Mouse (Mus musculus): ENCODE data around the gene Nav2. TPM values are rescaled to one million over a fixed set of nuclear protein-coding genes. Genes with fewer than 3 reads are reported as not detected.

Gene Nav2
- total and polyA plus RNA-seq, 3 experiments = under 0.01 TPM; not detected in 2

GRCm38 (mm10) chr7:49181010-49181409 is 272.5 kb downstream of the Nav2 start:
- no peak for DNase-seq (ENCODE audit: extremely low read depth)
- H3K4me1 ChIP-seq (ENCODE audit: control insufficient read depth in 1 of 2, insufficient read depth in 2 of 2) = no peaks in the 10 kb centered on the region
- no peak for TF ChIP-seq ZKSCAN1 (IDR thresholded peaks at IDR 0.05; ENCODE audit: borderline replicate concordance, low read depth, low read length)
- TF ChIP-seq USF2 (conservative IDR thresholded peaks at IDR 0.05; ENCODE audit: low read depth, low read length) = no peak
- no peak for TF ChIP-seq NELFE (IDR thresholded peaks at IDR 0.05; ENCODE audit: low read depth, low read length)
- no peak for TF ChIP-seq NRF1 (IDR thresholded peaks at IDR 0.05; ENCODE audit: low read depth, low read length)
- no peak for TF ChIP-seq USF1 (IDR thresholded peaks at IDR 0.05; ENCODE audit: low read depth, low read length)
- no peak for TF ChIP-seq CTCF (conservative IDR thresholded peaks at IDR 0.05 in 1 of 2, IDR thresholded peaks at IDR 0.05 in 1 of 2; ENCODE audit: low read depth in 2 of 2, low read length in 2 of 2)
- TF ChIP-seq E2F4 (IDR thresholded peaks at IDR 0.05; ENCODE audit: insufficient replicate concordance, low read depth, low read length) = no peak
- TF ChIP-seq TCF12 (IDR thresholded peaks at IDR 0.05; ENCODE audit: low read depth, low read length) = no peak
- no peak for TF ChIP-seq MAX (IDR thresholded peaks at IDR 0.05; ENCODE audit: low read length)
- no peak overlapping the region for H3K4me3 ChIP-seq (replicated peaks in 1 of 3; ENCODE audit: low read depth in 2 of 3, low read length in 2 of 3, poor library complexity in 1 of 3)
- no peaks in the 10 kb centered on the region for H3K36me3 ChIP-seq (replicated peaks in 1 of 2; ENCODE audit: control insufficient read depth in 1 of 2, insufficient read depth in 1 of 2, low read length in 1 of 2)
- no peak overlapping the region for H3K9ac ChIP-seq (ENCODE audit: insufficient read depth, low read depth)
- H3K4me2 ChIP-seq (ENCODE audit: insufficient read depth, low read depth, poor library complexity, severe bottlenecking) = no peak overlapping the region
- dilution Hi-C loops (cut with MboI; ENCODE audit: extremely low pct_ligation_motif_present, extremely low pct_unique_long_range_greater_than_20kb, low sequenced_read_pairs) = no loop called here
- in situ Hi-C loops (cut with MboI; ENCODE audit: low pct_ligation_motif_present, low pct_unique_long_range_greater_than_20kb, low sequenced_read_pairs) = no loop called here
- H3K27ac ChIP-seq (ENCODE audit: insufficient read depth, low read depth) = no peak overlapping the region
- no peaks in the 10 kb centered on the region for H3K79me2 ChIP-seq (replicated peaks; ENCODE audit: control insufficient read depth, extremely low read depth, insufficient read depth, poor library complexity, severe bottlenecking)
- no peaks in the 10 kb centered on the region for H3K9me3 ChIP-seq (replicated peaks; ENCODE audit: low read length)
- H3K27me3 ChIP-seq (replicated peaks) = peaks cover 80% of the 10 kb centered on the region

- Histone ChIP-seq H3K4me1 (ENCODE audit: control insufficient read depth in 1 of 2, insufficient read depth in 2 of 2) (no peaks in the 10 kb centered on the region), H3K4me2 (ENCODE audit: insufficient read depth, low read depth, poor library complexity, severe bottlenecking) (no peak overlapping the region), H3K27me3 (replicated peaks) (peaks cover 80% of the 10 kb centered on the region), H3K9me3 (replicated peaks; ENCODE audit: low read length) (no peaks in the 10 kb centered on the region), H3K9ac (ENCODE audit: insufficient read depth, low read depth) (no peak overlapping the region), H3K4me3 (replicated peaks in 1 of 3; ENCODE audit: low read depth in 2 of 3, low read length in 2 of 3, poor library complexity in 1 of 3) (no peak overlapping the region), H3K27ac (ENCODE audit: insufficient read depth, low read depth) (no peak overlapping the region), H3K36me3 (replicated peaks in 1 of 2; ENCODE audit: control insufficient read depth in 1 of 2, insufficient read depth in 1 of 2, low read length in 1 of 2) (no peaks in the 10 kb centered on the region), H3K79me2 (replicated peaks; ENCODE audit: control insufficient read depth, extremely low read depth, insufficient read depth, poor library complexity, severe bottlenecking) (no peaks in the 10 kb centered on the region)
- no peak for DNase-seq (ENCODE audit: extremely low read depth)
- TF ChIP-seq BHLHE40 (IDR thresholded peaks at IDR 0.05; ENCODE audit: low read depth, low read length) (no peak), JUND (conservative IDR thresholded peaks at IDR 0.05; ENCODE audit: low read depth, low read length) (no peak), ETS1 (conservative IDR thresholded peaks at IDR 0.05; ENCODE audit: low read depth, low read length) (no peak), HCFC1 (IDR thresholded peaks at IDR 0.05; ENCODE audit: low read depth, low read length) (no peak), CHD1 (IDR thresholded peaks at IDR 0.05; ENCODE audit: low read depth, low read length) (no peak), USF1 (IDR thresholded peaks at IDR 0.05; ENCODE audit: low read depth, low read length) (no peak), PAX5 (IDR thresholded peaks at IDR 0.05; ENCODE audit: low read length) (no peak), ZKSCAN1 (IDR thresholded peaks at IDR 0.05; ENCODE audit: borderline replicate concordance, low read depth, low read length) (no peak), RAD21 (IDR thresholded peaks at IDR 0.05; ENCODE audit: low read depth, low read length) (no peak), MAX (IDR thresholded peaks at IDR 0.05; ENCODE audit: low read length) (no peak), JUN (IDR thresholded peaks at IDR 0.05; ENCODE audit: insufficient read depth, low read depth, low read length) (no peak), CHD2 (IDR thresholded peaks at IDR 0.05; ENCODE audit: low read length) (no peak), KAT2A (IDR thresholded peaks at IDR 0.05; ENCODE audit: insufficient replicate concordance, low read length) (no peak)
- dilution Hi-C loops (cut with MboI; ENCODE audit: extremely low pct_ligation_motif_present, extremely low pct_unique_long_range_greater_than_20kb, low sequenced_read_pairs) = no loop called here
- in situ Hi-C loops (cut with MboI; ENCODE audit: low pct_ligation_motif_present, low pct_unique_long_range_greater_than_20kb, low sequenced_read_pairs) = no loop called here
Measured at GRCm38 (mm10) chr7:49182427-49182826, 273.9 kb downstream of the Nav2 start.
